Mouse (Mus musculus): Measurements from ENCODE around the gene Dhx16. TPM values are rescaled to one million over a fixed set of nuclear protein-coding genes. Genes with fewer than 3 reads are reported as not detected.
A peak's percentile ranks its signal among the peaks of the same experiment; 100 is the strongest.

Gene Dhx16
- total RNA-seq, 2 experiments from 2014 or later, result 37.4 to 38.8 TPM

DNA sequence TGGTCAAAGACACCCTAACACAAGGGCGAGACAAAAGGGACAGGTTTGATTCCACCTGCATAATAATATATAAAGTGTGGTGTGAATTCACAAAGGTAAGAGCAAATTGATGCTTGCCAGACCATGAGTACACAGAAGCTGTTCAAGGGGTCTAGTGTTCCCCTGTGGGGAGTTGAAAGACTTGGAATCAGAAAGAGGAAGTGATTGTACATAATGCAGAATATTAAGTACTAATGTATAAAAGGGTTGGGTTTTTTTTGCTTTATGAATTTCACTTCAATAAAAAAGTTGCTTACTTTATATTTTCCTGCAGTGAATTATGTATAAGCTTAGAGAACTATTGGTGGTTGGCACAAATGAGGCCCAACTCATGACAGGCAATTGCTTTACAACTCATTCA is 20.2 kb upstream of the Dhx16 start:
- DNase-seq, result no peak
- intact Hi-C loops (cut with DNase I), result no loop called here

DNA sequence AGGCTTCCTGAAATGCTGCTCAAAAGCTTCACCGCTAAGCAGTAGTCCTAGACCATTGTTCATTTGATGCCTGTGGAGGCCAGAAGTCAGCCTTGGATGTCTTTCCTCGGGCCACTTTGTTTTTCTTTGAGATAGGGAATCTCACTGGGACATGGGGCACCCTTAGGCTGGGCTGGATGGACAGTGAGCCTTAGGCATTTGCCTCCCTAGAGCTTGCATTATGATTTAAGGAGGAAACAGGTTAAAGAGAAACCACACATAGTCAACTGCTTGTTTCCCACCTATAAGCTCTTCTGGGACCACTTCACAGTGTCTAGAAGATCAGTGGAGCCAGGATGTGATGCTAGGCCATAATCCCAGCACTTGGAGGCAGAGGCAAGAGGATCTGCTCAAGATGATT is 19.8 kb upstream of the Dhx16 start:
- intact Hi-C loops (cut with DNase I), result no loop called here
- no peak for DNase-seq

- intact Hi-C loops (cut with DNase I), result no loop called here
- no peak for DNase-seq
These were observed 18.8 kb upstream of the Dhx16 start for GRCm38 (mm10) chr17:35860831-35861197.

DNA sequence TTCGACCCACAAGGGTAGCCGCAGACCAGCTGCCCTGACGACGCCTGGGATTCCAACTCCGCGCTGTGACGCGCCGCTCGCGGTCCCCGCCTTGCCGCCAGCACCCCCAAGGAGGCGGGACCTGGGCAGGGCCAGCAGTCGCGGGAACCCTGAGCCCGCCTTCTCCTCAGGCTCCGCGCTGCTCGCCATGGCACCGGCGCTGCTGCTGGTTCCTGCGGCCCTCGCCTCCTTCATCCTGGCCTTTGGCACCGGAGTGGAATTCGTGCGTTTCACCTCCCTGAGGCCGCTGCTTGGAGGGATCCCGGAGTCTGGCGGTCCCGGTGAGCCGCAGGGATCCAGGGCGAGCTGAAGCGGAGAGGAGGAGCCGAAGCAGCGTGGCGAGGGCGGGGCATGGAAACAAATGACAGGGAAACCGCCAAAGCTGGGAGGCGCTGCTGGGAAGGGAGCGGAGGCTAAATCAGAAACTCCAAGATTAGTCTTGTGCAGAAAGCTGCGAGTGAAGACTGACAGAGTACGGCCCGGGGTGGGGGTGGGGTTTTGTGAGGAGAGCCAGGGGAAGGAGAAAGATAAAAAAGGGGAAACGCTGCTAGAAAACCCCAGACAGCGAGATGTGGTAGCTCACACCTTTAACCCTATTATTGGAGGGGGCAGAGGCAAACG is 18.3 kb upstream of the Dhx16 start, which contains the start of gene Nrm:
Nrm (plus strand) TSS at position 121 of the 660 bp plus-strand sequence.
- DNase-seq, result peak; percentile 91
- intact Hi-C loops (cut with DNase I), result no loop called here

- intact Hi-C loops (cut with DNase I), result no loop called here
- no peak for DNase-seq
These were observed 14.7 kb upstream of the Dhx16 start for GRCm38 (mm10) chr17:35864832-35865353.

GRCm38 (mm10) chr17:35865481-35866280 is 13.9 kb upstream of the Dhx16 start, which contains the start of gene Ppp1r18:
Gene Ppp1r18, plus strand, starts transcription at chr17:35865593.
- intact Hi-C loops (cut with DNase I), result loop anchor here (2.0 kb wide), 1 partner anchor 31 kb away; no protein-coding TSS in a partner anchor
- DNase-seq, result peak; percentile 91

DNA sequence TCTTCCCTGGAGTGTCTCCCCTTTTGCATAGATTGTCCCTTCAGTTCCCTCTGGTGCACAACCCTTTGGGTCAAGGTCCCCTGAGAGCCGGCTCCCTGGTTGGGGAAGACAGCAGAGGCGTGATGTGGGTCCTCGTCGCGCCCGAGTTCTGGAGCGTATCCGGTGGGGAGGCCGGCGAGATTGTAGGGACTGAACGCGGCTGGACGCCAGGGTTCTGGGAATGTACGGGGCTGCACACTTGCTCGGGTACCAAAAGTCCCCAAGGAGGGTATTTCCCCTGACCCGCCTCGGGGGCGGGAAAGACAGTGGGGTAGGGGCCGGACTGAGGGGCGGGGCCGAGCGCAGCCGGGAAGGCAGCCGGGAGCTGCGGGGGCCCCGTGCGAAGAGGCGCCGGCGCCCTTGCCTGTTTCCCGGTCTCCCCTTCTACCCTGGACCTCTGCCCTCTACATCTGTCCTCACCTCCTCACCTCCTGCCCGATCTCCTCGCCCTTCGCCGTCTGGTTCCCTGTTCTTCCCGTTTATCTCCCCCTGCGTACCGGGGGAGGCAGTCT is 13.3 kb upstream of the Dhx16 start:
- intact Hi-C loops (cut with DNase I), result loop anchor here (2.0 kb wide), 1 partner anchor 32 kb away; no protein-coding TSS in a partner anchor
- peak; percentile 76 for DNase-seq

DNA sequence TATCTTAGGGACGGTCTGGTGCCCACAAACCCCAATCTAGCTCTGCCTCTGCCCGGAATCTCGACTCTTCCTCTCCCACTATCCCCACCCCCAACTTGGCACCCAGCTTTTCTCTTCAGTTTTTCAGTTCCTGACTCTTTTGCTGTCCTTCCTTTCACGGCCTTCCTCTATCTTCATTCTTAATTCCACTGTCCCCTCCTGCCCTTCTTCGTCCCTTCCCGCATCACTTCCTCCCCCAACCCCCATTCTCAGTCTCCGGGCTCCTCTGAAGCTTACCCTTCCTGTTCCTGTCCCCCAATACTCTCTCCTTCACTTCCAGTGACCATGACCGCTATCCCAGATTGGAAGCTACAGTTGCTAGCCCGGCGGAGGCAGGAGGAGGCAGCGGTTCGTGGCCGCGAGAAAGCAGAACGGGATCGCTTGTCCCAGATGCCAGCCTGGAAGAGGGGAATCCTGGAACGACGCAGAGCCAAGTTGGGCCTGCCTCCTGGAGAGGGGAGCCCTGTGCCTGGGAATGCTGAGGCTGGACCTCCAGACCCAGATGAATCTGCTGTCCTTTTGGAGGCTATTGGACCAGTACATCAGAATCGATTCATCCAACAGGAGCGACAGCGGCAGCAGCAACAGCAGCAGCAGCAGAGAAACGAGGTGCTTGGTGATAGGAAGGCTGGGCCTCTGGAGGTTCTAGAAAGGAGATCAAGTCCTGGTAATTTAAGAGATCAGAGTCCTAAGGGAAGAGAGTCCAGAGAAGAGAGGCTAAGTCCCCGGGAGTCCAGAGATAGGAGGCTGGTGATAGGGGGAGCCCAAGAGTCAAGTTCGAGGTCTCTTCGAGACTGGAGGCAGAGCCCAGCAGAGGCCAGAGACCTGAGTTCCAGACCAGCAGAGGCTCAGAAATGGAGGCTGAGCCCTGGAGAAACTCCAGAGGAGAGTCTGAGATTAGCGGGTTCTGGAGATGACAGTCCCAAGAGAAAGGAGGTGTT is 12.4 kb upstream of the Dhx16 start:
- intact Hi-C loops (cut with DNase I), result loop anchor here (2.0 kb wide), 1 partner anchor 32 kb away; no protein-coding TSS in a partner anchor
- DNase-seq, result no peak

GRCm38 (mm10) chr17:35868165-35868820 is 11.3 kb upstream of the Dhx16 start:
- intact Hi-C loops (cut with DNase I), result no loop called here
- DNase-seq, result peak; percentile 31

- no peak for DNase-seq
- intact Hi-C loops (cut with DNase I), result no loop called here
These were observed 10.7 kb upstream of the Dhx16 start for GRCm38 (mm10) chr17:35868961-35869345.

- peak; percentile 26 for DNase-seq
- intact Hi-C loops (cut with DNase I), result no loop called here
These were observed 10.1 kb upstream of the Dhx16 start for GRCm38 (mm10) chr17:35869346-35870067.

- DNase-seq, result no peak
- intact Hi-C loops (cut with DNase I), result no loop called here
These were observed 9.3 kb upstream of the Dhx16 start for GRCm38 (mm10) chr17:35870151-35870883.

- DNase-seq, result peak; percentile 36
- intact Hi-C loops (cut with DNase I), result no loop called here
These were observed 8.5 kb upstream of the Dhx16 start for GRCm38 (mm10) chr17:35870884-35871696.

GRCm38 (mm10) chr17:35873774-35874519 is 5.7 kb upstream of the Dhx16 start:
- intact Hi-C loops (cut with DNase I), result loop anchor here (2.0 kb wide), 1 partner anchor 43 kb away; no protein-coding TSS in a partner anchor
- DNase-seq, result peak; percentile 89

DNA sequence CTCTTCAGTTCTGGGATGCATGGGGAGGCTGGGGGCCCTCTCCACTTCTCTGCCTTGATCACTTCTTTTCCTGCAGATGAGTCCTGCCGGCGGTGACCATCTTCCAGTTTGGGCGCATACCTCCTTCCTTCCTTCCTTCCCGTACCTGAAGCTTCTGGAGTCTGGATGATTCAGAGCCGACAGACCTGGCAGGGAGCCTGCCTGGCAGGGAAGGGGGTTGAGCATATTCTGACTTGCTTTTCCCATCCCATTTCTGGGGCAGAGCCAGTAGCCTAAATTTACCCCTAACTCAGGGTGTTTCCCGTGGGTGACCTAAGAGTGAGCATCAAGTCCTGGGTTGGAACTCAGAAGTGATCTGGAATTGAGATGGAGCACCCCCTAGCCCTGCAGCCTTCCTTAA is 4.9 kb upstream of the Dhx16 start:
- DNase-seq, result no peak
- intact Hi-C loops (cut with DNase I), result no loop called here

DNA sequence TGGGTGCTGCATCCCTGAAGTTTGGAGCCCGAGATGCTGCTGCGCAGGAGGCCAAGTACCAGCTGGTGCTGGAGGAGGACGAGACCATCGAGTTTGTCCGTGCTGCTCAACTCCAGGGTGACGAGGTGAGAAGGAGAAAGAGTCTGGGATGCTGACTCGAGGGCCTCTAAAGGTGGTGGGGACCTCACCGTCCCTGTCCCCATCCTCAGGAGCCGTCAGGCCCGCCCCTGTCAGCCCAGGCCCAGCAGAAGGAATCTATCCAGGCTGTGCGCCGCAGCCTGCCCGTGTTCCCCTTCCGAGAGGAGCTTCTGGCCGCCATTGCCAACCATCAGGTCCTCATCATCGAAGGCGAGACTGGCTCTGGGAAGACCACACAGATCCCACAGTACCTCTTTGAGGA is 3.3 kb downstream of the Dhx16 start:
- DNase-seq, result no peak

GRCm38 (mm10) chr17:35883777-35884176 is 4.2 kb downstream of the Dhx16 start:
- DNase-seq, result no peak

More for the DNA sequence above, 3.3 kb downstream of the Dhx16 start:
- intact Hi-C loops (cut with DNase I), result no loop called here

More at GRCm38 (mm10) chr17:35883777-35884176, 4.2 kb downstream of the Dhx16 start:
- intact Hi-C loops (cut with DNase I), result no loop called here
